Mouse (Mus musculus) embryonic facial prominence, embryonic 12.5 days (tissue): ENCODE data around the gene Tlr7. TPM values are rescaled to one million over a fixed set of nuclear protein-coding genes. Genes with fewer than 3 reads are reported as not detected.

Experiments
- ATAC-seq: fragments of 200-750 bp; cut with Nextera tagmentation; 2 replicates; pipeline ENCODE4 v1.8.0; 2017; ENCODE audit not compliant: insufficient number of reproducible peaks, insufficient read depth, low FRiP score, low TSS enrichment
- H3K27ac ChIP-seq: fragments of 300-500 bp; sonication (generic); 2 replicates; pipeline ENCODE4 v1.5.1; 2016; ENCODE audit warnings: mild to moderate bottlenecking
- H3K27me3 ChIP-seq: fragments of 300-500 bp; sonication (generic); 2 replicates; pipeline ENCODE4 v1.6.1; 2016; ENCODE audit warnings: mild to moderate bottlenecking, moderate library complexity
- H3K36me3 ChIP-seq: fragments of 300-500 bp; sonication (generic); 2 replicates; pipeline ENCODE4 v1.6.1; 2016; ENCODE audit warnings: mild to moderate bottlenecking
- H3K4me1 ChIP-seq: fragments of 300-500 bp; sonication (generic); 2 replicates; pipeline ENCODE4 v1.6.1; 2016
- H3K4me2 ChIP-seq: fragments of 300-500 bp; sonication (generic); replicated peaks from 2 replicates; pipeline ENCODE4 v1.6.1; 2016; ENCODE audit warnings: mild to moderate bottlenecking, moderate library complexity
- H3K4me3 ChIP-seq: fragments of 300-500 bp; sonication (generic); 2 replicates; pipeline ENCODE4 v1.5.1; 2016; ENCODE audit warnings: mild to moderate bottlenecking
- H3K9ac ChIP-seq: fragments of 300-500 bp; sonication (generic); 2 replicates; pipeline ENCODE4 v1.6.1; 2016; ENCODE audit warnings: mild to moderate bottlenecking, moderate library complexity
- H3K9me3 ChIP-seq: fragments of 300-500 bp; sonication (generic); 2 replicates; pipeline ENCODE4 v1.6.1; 2016; ENCODE audit warnings: mild to moderate bottlenecking, moderate library complexity
- WGBS: fragments of 180-500 bp; shearing (Covaris S2); methylation state at CpG from one replicate; pipeline ENCODE4 v1.1.7; 2016; 5-methylcytosine and 5-hydroxymethylcytosine counted together
- polyA plus RNA-seq: library from polyadenylated mRNA; unstranded; fragments of >200 nt; fragmentation: Nextera tagmentation; extraction: Ambion mirVana; gene quantifications from 2 replicates; pipeline ENCODE4 v1.2.1, GENCODE M21; 2016

Gene Tlr7
- polyA plus RNA-seq, 1 experiment from 2014 or later = 0.47 TPM

DNA sequence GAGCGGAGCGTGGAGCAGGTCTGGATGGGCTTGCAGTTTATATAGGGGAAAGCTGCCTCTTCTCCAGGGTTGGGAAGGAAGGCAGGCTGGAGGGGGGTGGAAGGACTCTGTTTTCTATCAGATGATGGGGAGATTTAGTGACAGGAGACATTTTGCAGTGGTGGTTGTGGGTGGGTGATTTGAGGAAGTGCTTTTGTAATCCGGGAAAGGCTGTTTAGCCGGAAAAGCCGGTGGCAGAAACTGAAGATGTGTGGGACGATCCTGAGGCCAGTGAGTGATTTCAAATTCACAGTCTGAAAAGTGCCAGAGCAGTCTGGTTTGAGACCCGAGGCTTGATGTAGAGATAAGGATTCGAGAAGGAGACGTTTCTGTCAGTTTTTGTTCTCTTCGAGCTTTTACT lies 53.8 kb downstream of the Tlr7 start:
- Histone ChIP-seq H3K9ac (no peak overlapping the region), H3K27me3 (no peaks in the 10 kb centered on the region), H3K4me1 (no peaks in the 10 kb centered on the region), H3K9me3 (no peaks in the 10 kb centered on the region), H3K36me3 (no peaks in the 10 kb centered on the region), H3K27ac (no peak overlapping the region), H3K4me2 (peak overlapping the region; percentile 15; the same call in 1 of the 2 replicates), H3K4me3 (no peak overlapping the region)
- WGBS = 54% methylated on average over 10 of the region's 10 CpGs
- no peak for ATAC-seq

DNA sequence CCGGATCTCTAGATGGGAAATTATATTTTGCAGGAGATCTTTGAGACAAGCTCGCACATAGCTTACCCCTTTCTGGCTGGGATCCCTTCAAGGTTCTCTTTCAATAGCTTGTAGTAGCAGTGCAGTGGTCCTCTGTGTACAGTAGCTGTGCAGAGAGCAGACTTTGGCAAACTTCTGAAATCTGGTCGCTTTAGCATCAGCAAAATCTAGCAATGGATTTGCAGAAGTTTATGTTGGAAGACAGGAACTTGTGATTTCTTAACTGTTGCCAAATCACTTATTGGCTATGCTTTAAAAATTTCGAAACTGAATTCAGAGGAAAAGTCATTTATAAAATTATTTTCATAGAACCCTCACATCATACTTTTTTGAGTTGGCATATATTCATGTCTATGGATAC lies 66.3 kb downstream of the Tlr7 start, which contains the start of gene Tlr8:
Gene Tlr8, minus strand, starts transcription at position 244 of the 400 bp plus-strand sequence.
- no peak for ATAC-seq
- no peak within 1 kb of the TSS for H3K4me2 ChIP-seq
- H3K9ac ChIP-seq = no peak within 1 kb of the TSS
- no peaks in the 10 kb centered on the region for H3K9me3 ChIP-seq
- no peak within 1 kb of the TSS for H3K4me3 ChIP-seq
- 78% methylated on average over 4 of the region's 4 CpGs for WGBS
- H3K27me3 ChIP-seq = 0 out of 2 replicates have a peak, but pooled peaks cover 2% of the 10 kb centered on the region
- no peak within 1 kb of the TSS for H3K27ac ChIP-seq
- H3K36me3 ChIP-seq = no peaks in the 10 kb centered on the region
- H3K4me1 ChIP-seq = no peaks in the 10 kb centered on the region

DNA sequence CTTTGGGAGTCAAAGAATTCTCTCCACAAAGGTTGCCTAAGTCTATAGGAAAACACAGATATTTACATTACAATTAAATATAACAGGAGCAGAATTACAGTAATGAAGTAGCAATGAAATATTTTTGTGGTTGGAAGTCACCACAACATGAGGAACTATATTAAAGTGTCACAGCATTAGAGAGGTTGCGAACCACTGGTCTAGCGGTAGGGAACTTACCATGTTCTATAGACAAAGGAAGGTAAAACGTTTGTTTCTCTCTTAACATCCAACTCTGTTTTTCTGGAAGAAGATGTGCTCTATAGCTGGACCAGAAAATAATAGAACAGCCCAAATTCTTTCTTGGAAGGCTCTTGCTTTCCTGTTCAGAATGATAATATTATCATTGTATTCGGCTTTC lies 66.8 kb downstream of the Tlr7 start:
- H3K9me3 ChIP-seq = no peaks in the 10 kb centered on the region
- no peaks in the 10 kb centered on the region for H3K4me1 ChIP-seq
- no peaks in the 10 kb centered on the region for H3K36me3 ChIP-seq
- ATAC-seq = no peak
- 0 out of 2 replicates have a peak, but pooled peaks cover 2% of the 10 kb centered on the region for H3K27me3 ChIP-seq
- no peak overlapping the region for H3K27ac ChIP-seq
- 79% methylated on average over 4 of the region's 4 CpGs for WGBS
- H3K4me2 ChIP-seq = no peak overlapping the region
- no peak overlapping the region for H3K9ac ChIP-seq
- no peak overlapping the region for H3K4me3 ChIP-seq

Other genes with a start within 250 kb of the Tlr7 start
- 3,040 and 3,195 TPM in 2 replicates for gene Tmsb4x, start 121.2 kb downstream of the Tlr7 start, polyA plus RNA-seq
- gene Tlr8, start 66.2 kb downstream of the Tlr7 start, polyA plus RNA-seq = 0.08 and 0.29 TPM in 2 replicates
- 14.9 and 16.4 TPM in 2 replicates for gene Prps2, start 52.2 kb upstream of the Tlr7 start, polyA plus RNA-seq